Mouse (Mus musculus) neural tube, embryonic 11.5 days (tissue): ENCODE measurements around the gene Ankrd34c. TPM values are rescaled to one million over a fixed set of nuclear protein-coding genes. Genes with fewer than 3 reads are reported as not detected.

Experiments
- ATAC-seq: fragments of 200-750 bp; cut with Nextera tagmentation; 2 replicates; pipeline ENCODE4 v1.8.0; 2017; ENCODE audit warnings: moderate number of reproducible peaks, mild to moderate bottlenecking, moderate TSS enrichment, moderate library complexity; ENCODE audit not compliant: insufficient read depth, low FRiP score, low TSS enrichment
- DNase-seq: peaks from one replicate; pipeline ENCODE4 v3.0.0-alpha.2; 2015; ENCODE audit warnings: low spot score
- H3K27ac ChIP-seq: fragments of 300-500 bp; sonication (generic); 2 replicates; pipeline ENCODE4 v1.5.1; 2014; ENCODE audit warnings: low read depth, mild to moderate bottlenecking, low read length
- H3K27me3 ChIP-seq: fragments of 300-500 bp; sonication (generic); 2 replicates; pipeline ENCODE4 v1.6.1; 2014; ENCODE audit warnings: mild to moderate bottlenecking, low read length, mixed read lengths; ENCODE audit not compliant: control insufficient read depth, insufficient read depth
- H3K36me3 ChIP-seq: fragments of 300-500 bp; sonication (generic); 2 replicates; pipeline ENCODE4 v1.6.1; 2014; ENCODE audit warnings: mild to moderate bottlenecking, low read length, moderate library complexity, mixed read lengths; ENCODE audit not compliant: control insufficient read depth, insufficient read depth
- H3K4me1 ChIP-seq: fragments of 300-500 bp; sonication (generic); 2 replicates; pipeline ENCODE4 v1.6.1; 2014; ENCODE audit warnings: low read length, mixed read lengths; ENCODE audit not compliant: control insufficient read depth, insufficient read depth
- H3K4me2 ChIP-seq: fragments of 300-500 bp; sonication (generic); 2 replicates; pipeline ENCODE4 v1.6.1; 2014; ENCODE audit warnings: low read depth, mild to moderate bottlenecking, moderate library complexity
- H3K4me3 ChIP-seq: fragments of 300-500 bp; sonication (generic); 2 replicates; pipeline ENCODE4 v1.5.1; 2014; ENCODE audit warnings: low read depth, low read length
- H3K9ac ChIP-seq: fragments of 300-500 bp; sonication (generic); 2 replicates; pipeline ENCODE4 v1.6.1; 2014; ENCODE audit warnings: mild to moderate bottlenecking, low read length
- H3K9me3 ChIP-seq: fragments of 300-500 bp; sonication (generic); 2 replicates; pipeline ENCODE4 v1.6.1; 2016; ENCODE audit warnings: low read length; ENCODE audit not compliant: control insufficient read depth
- WGBS: fragments of 180-500 bp; shearing (Covaris S2); extraction: QIAGEN DNeasy Blood & Tissue Kit; methylation state at CpG from one replicate; pipeline ENCODE4 v1.1.7; 2014; 5-methylcytosine and 5-hydroxymethylcytosine counted together
- polyA plus RNA-seq: library from polyadenylated mRNA; unstranded; fragments of >200 nt; fragmentation: Nextera tagmentation; extraction: Ambion mirVana; gene quantifications from 2 replicates; pipeline ENCODE4 v1.2.1, GENCODE M21; 2014

Gene Ankrd34c
- polyA plus RNA-seq, 1 experiment from 2014 or later: not detected

- Histone ChIP-seq H3K4me3 (no peak overlapping the region), H3K4me2 (no peak overlapping the region), H3K4me1 (no peaks in the 10 kb centered on the region), H3K27ac (no peak overlapping the region), H3K9ac (no peak overlapping the region), H3K27me3 (no peaks in the 10 kb centered on the region), H3K9me3 (no peaks in the 10 kb centered on the region), H3K36me3 (no peaks in the 10 kb centered on the region)
- DNase-seq (no peak), ATAC-seq (no peak)
- WGBS: 84% methylated on average over 2 of the region's 2 CpGs
These were observed 44.6 kb downstream of the Ankrd34c start for GRCm38 (mm10) chr9:89693670-89694069.

- H3K4me1 ChIP-seq: no peaks in the 10 kb centered on the region
- H3K36me3 ChIP-seq: no peaks in the 10 kb centered on the region
- DNase-seq: no peak
- 84% methylated on average over 1 of the region's 1 CpGs for WGBS
- H3K27ac ChIP-seq: no peak overlapping the region
- no peaks in the 10 kb centered on the region for H3K9me3 ChIP-seq
- no peak overlapping the region for H3K9ac ChIP-seq
- no peak overlapping the region for H3K4me2 ChIP-seq
- H3K4me3 ChIP-seq: no peak overlapping the region
- no peaks in the 10 kb centered on the region for H3K27me3 ChIP-seq
- no peak for ATAC-seq
These were observed 49.1 kb downstream of the Ankrd34c start for GRCm38 (mm10) chr9:89689179-89689578.

- H3K4me1 ChIP-seq: no peaks in the 10 kb centered on the region
- no peaks in the 10 kb centered on the region for H3K36me3 ChIP-seq
- peak; percentile 69; the same call in 1 of the 2 replicates for ATAC-seq
- H3K9me3 ChIP-seq: no peaks in the 10 kb centered on the region
- H3K4me2 ChIP-seq: no peak overlapping the region
- no peak overlapping the region for H3K27ac ChIP-seq
- WGBS: 58% methylated on average over 10 of the region's 10 CpGs
- no peak overlapping the region for H3K4me3 ChIP-seq
- no peak overlapping the region for H3K9ac ChIP-seq
- peak; percentile 22 for DNase-seq
- no peaks in the 10 kb centered on the region for H3K27me3 ChIP-seq
These were observed 50.6 kb downstream of the Ankrd34c start for GRCm38 (mm10) chr9:89687503-89688226.

GRCm38 (mm10) chr9:89686262-89686661 is 52.0 kb downstream of the Ankrd34c start:
- no peak overlapping the region for H3K4me3 ChIP-seq
- no peak overlapping the region for H3K4me2 ChIP-seq
- no peaks in the 10 kb centered on the region for H3K36me3 ChIP-seq
- WGBS: 77% methylated on average over 2 of the region's 2 CpGs
- H3K27me3 ChIP-seq: no peaks in the 10 kb centered on the region
- no peak for ATAC-seq
- no peak overlapping the region for H3K27ac ChIP-seq
- no peak overlapping the region for H3K9ac ChIP-seq
- no peaks in the 10 kb centered on the region for H3K4me1 ChIP-seq
- H3K9me3 ChIP-seq: no peaks in the 10 kb centered on the region
- no peak for DNase-seq

GRCm38 (mm10) chr9:89678974-89679373 is 59.3 kb downstream of the Ankrd34c start:
- no peaks in the 10 kb centered on the region for H3K4me1 ChIP-seq
- H3K4me2 ChIP-seq: no peak overlapping the region
- no peak overlapping the region for H3K4me3 ChIP-seq
- peak; percentile 32 for DNase-seq
- H3K27me3 ChIP-seq: no peaks in the 10 kb centered on the region
- H3K36me3 ChIP-seq: no peaks in the 10 kb centered on the region
- H3K9ac ChIP-seq: no peak overlapping the region
- H3K27ac ChIP-seq: no peak overlapping the region
- 0 out of 2 replicates have a peak, but pooled peaks have one; percentile 39 for ATAC-seq
- H3K9me3 ChIP-seq: no peaks in the 10 kb centered on the region
- WGBS: 55% methylated on average over 1 of the region's 1 CpGs

Other genes starting within 250 kb of the Ankrd34c start
- gene Minar1, start 115.3 kb downstream of the Ankrd34c start, polyA plus RNA-seq: 0.57 TPM in 2 replicates
- gene Tmed3, start 33.4 kb downstream of the Ankrd34c start, polyA plus RNA-seq: 44.6 and 44.7 TPM in 2 replicates
- not detected in 2 replicates for gene Rasgrf1, start 171.4 kb upstream of the Ankrd34c start, polyA plus RNA-seq